Mouse (Mus musculus) midbrain, postnatal 0 days (tissue): Measurements from ENCODE around the gene Ssrp1. TPM values are rescaled to one million over a fixed set of nuclear protein-coding genes. Genes with fewer than 3 reads are reported as not detected.

Experiments used
- ATAC-seq: fragments of 200-750 bp; cut with Nextera tagmentation; 2 replicates; pipeline ENCODE4 v1.8.0; 2017; ENCODE audit warnings: moderate number of reproducible peaks, mild to moderate bottlenecking, moderate TSS enrichment, moderate library complexity; ENCODE audit not compliant: low FRiP score
- DNase-seq: peaks from one replicate; pipeline ENCODE4 v3.0.0-alpha.2; 2015; ENCODE audit warnings: low spot score
- H3K27ac ChIP-seq: fragments of 300-500 bp; sonication (generic); 2 replicates; pipeline ENCODE4 v1.5.1; 2014; ENCODE audit warnings: low read depth, mild to moderate bottlenecking, low read length, mixed read lengths
- H3K27me3 ChIP-seq: fragments of 300-500 bp; sonication (generic); 2 replicates; pipeline ENCODE4 v1.6.1; 2014; ENCODE audit warnings: low read length, control low read depth, mixed read lengths; ENCODE audit not compliant: insufficient read depth
- H3K36me3 ChIP-seq: fragments of 300-500 bp; sonication (generic); 2 replicates; pipeline ENCODE4 v1.6.1; 2014; ENCODE audit warnings: low read length, control low read depth, mixed read lengths; ENCODE audit not compliant: insufficient read depth
- H3K4me1 ChIP-seq: fragments of 300-500 bp; sonication (generic); 2 replicates; pipeline ENCODE4 v1.6.1; 2014; ENCODE audit warnings: mild to moderate bottlenecking, control low read depth, antibody characterized with exemption, low read length, mixed read lengths; ENCODE audit not compliant: insufficient read depth
- H3K4me2 ChIP-seq: fragments of 300-500 bp; sonication (generic); 2 replicates; pipeline ENCODE4 v1.6.1; 2014; ENCODE audit warnings: low read depth, mild to moderate bottlenecking, low read length, mixed read lengths; ENCODE audit not compliant: poor library complexity, severe bottlenecking
- H3K4me3 ChIP-seq: fragments of 300-500 bp; sonication (generic); 2 replicates; pipeline ENCODE4 v1.5.1; 2014; ENCODE audit warnings: low read depth, mild to moderate bottlenecking, low read length, moderate library complexity
- H3K9ac ChIP-seq: fragments of 300-500 bp; sonication (generic); replicated peaks from 2 replicates; pipeline ENCODE4 v1.6.1; 2014; ENCODE audit warnings: mild to moderate bottlenecking, low read length, moderate library complexity, mixed read lengths; ENCODE audit not compliant: poor library complexity, severe bottlenecking
- H3K9me3 ChIP-seq: fragments of 300-500 bp; sonication (generic); 2 replicates; pipeline ENCODE4 v1.6.1; 2016; ENCODE audit warnings: low read length, control low read depth
- CTCF ChIP-seq: IDR thresholded peaks from 2 replicates; pipeline ENCODE4 v1.5.1; 2016; ENCODE audit warnings: antibody characterized with exemption, mild to moderate bottlenecking
- WGBS: fragments of 180-500 bp; shearing (Covaris S2); extraction: QIAGEN DNeasy Blood & Tissue Kit; methylation state at CpG from one replicate; pipeline ENCODE4 v1.1.7; 2014; 5-methylcytosine and 5-hydroxymethylcytosine counted together
- polyA plus RNA-seq: library from polyadenylated mRNA; unstranded; fragments of >200 nt; fragmentation: Nextera tagmentation; extraction: Ambion mirVana; gene quantifications from 2 replicates; pipeline ENCODE4 v1.2.1, GENCODE M21; 2015
- total RNA-seq: library from RNA; depleted of rRNA; stranded (reverse); fragments of >200 nt; gene quantifications from 2 replicates; pipeline ENCODE4 v1.2.3, GENCODE M21; 2014

Gene Ssrp1
- total and polyA plus RNA-seq, 2 experiments from 2014 or later: 123 to 153 TPM

GRCm38 (mm10) chr2:85012679-85013078 is 24.4 kb upstream of the Ssrp1 start:
- Histone ChIP-seq H3K36me3 (no peaks in the 10 kb centered on the region), H3K27ac (no peak overlapping the region), H3K4me1 (no peaks in the 10 kb centered on the region), H3K9ac (no peak overlapping the region), H3K27me3 (no peaks in the 10 kb centered on the region), H3K4me2 (no peak overlapping the region), H3K4me3 (no peak overlapping the region), H3K9me3 (no peaks in the 10 kb centered on the region)
- no peak for ATAC-seq
- TF ChIP-seq CTCF: no peak
- 87% methylated on average over 14 of the region's 14 CpGs for WGBS
- no peak for DNase-seq

- WGBS: 88% methylated on average over 5 of the region's 5 CpGs
- no peak for ATAC-seq
Observed at GRCm38 (mm10) chr2:85013826-85014587, 23.0 kb upstream of the Ssrp1 start.

GRCm38 (mm10) chr2:85014588-85014982 is 22.4 kb upstream of the Ssrp1 start:
- H3K27ac ChIP-seq: no peak overlapping the region
- no peak for DNase-seq
- 69% methylated on average over 3 of the region's 3 CpGs for WGBS

More at GRCm38 (mm10) chr2:85013826-85014587, 23.0 kb upstream of the Ssrp1 start:
- peak; percentile 6; the same call in 1 of the 2 replicates for TF ChIP-seq CTCF
- DNase-seq: no peak
- H3K36me3 ChIP-seq: no peaks in the 10 kb centered on the region
- H3K4me3 ChIP-seq: no peak overlapping the region
- H3K27ac ChIP-seq: no peak overlapping the region
- H3K9ac ChIP-seq: no peak overlapping the region
- H3K27me3 ChIP-seq: no peaks in the 10 kb centered on the region
- no peak overlapping the region for H3K4me2 ChIP-seq
- no peaks in the 10 kb centered on the region for H3K4me1 ChIP-seq
- no peaks in the 10 kb centered on the region for H3K9me3 ChIP-seq

GRCm38 (mm10) chr2:85022043-85022442 is 15.0 kb upstream of the Ssrp1 start:
- Histone ChIP-seq H3K4me3 (no peak overlapping the region), H3K4me2 (no peak overlapping the region), H3K9ac (no peak overlapping the region), H3K27ac (no peak overlapping the region), H3K36me3 (no peaks in the 10 kb centered on the region), H3K9me3 (no peaks in the 10 kb centered on the region), H3K4me1 (no peaks in the 10 kb centered on the region), H3K27me3 (no peaks in the 10 kb centered on the region)
- DNase-seq (peak; percentile 25), ATAC-seq (no peak)
- TF ChIP-seq CTCF: peak; percentile 69
- 39% methylated on average over 4 of the region's 4 CpGs for WGBS

More at GRCm38 (mm10) chr2:85014588-85014982, 22.4 kb upstream of the Ssrp1 start:
- H3K36me3 ChIP-seq: no peaks in the 10 kb centered on the region
- no peak for TF ChIP-seq CTCF
- H3K4me2 ChIP-seq: no peak overlapping the region
- H3K4me1 ChIP-seq: no peaks in the 10 kb centered on the region
- H3K4me3 ChIP-seq: no peak overlapping the region
- ATAC-seq: no peak
- no peaks in the 10 kb centered on the region for H3K27me3 ChIP-seq
- H3K9me3 ChIP-seq: no peaks in the 10 kb centered on the region
- no peak overlapping the region for H3K9ac ChIP-seq

- Histone ChIP-seq H3K36me3 (no peaks in the 10 kb centered on the region), H3K27ac (no peak overlapping the region), H3K4me1 (no peaks in the 10 kb centered on the region), H3K27me3 (no peaks in the 10 kb centered on the region), H3K9me3 (no peaks in the 10 kb centered on the region), H3K4me3 (no peak overlapping the region), H3K4me2 (no peak overlapping the region), H3K9ac (no peak overlapping the region)
- TF ChIP-seq CTCF: no peak
- WGBS: 80% methylated on average over 3 of the region's 3 CpGs
- ATAC-seq (no peak), DNase-seq (no peak)
Observed at GRCm38 (mm10) chr2:85026178-85026577, 10.9 kb upstream of the Ssrp1 start.

- DNase-seq: no peak
- Histone ChIP-seq H3K9ac (no peak overlapping the region), H3K9me3 (no peaks in the 10 kb centered on the region), H3K27me3 (no peaks in the 10 kb centered on the region), H3K27ac (no peak overlapping the region), H3K4me1 (no peaks in the 10 kb centered on the region), H3K4me3 (no peak overlapping the region), H3K36me3 (no peaks in the 10 kb centered on the region), H3K4me2 (no peak overlapping the region)
- WGBS: 79% methylated on average over 5 of the region's 5 CpGs
- TF ChIP-seq CTCF: no peak
- no peak for ATAC-seq
Observed at GRCm38 (mm10) chr2:85027281-85027680, 9.8 kb upstream of the Ssrp1 start.
